Mouse (Mus musculus) midbrain, postnatal 0 days (tissue): ENCODE results near the gene Xylt1. TPM values are rescaled to one million over a fixed set of nuclear protein-coding genes. Genes with fewer than 3 reads are reported as not detected.

Experiments
- ATAC-seq: fragments of 200-750 bp; cut with Nextera tagmentation; 2 replicates; pipeline ENCODE4 v1.8.0; 2017; ENCODE audit warnings: moderate number of reproducible peaks, mild to moderate bottlenecking, moderate TSS enrichment, moderate library complexity; ENCODE audit not compliant: low FRiP score
- DNase-seq: peaks from one replicate; pipeline ENCODE4 v3.0.0-alpha.2; 2015; ENCODE audit warnings: low spot score
- H3K27ac ChIP-seq: fragments of 300-500 bp; sonication (generic); 2 replicates; pipeline ENCODE4 v1.5.1; 2014; ENCODE audit warnings: low read depth, mild to moderate bottlenecking, low read length, mixed read lengths
- H3K27me3 ChIP-seq: fragments of 300-500 bp; sonication (generic); 2 replicates; pipeline ENCODE4 v1.6.1; 2014; ENCODE audit warnings: low read length, control low read depth, mixed read lengths; ENCODE audit not compliant: insufficient read depth
- H3K36me3 ChIP-seq: fragments of 300-500 bp; sonication (generic); 2 replicates; pipeline ENCODE4 v1.6.1; 2014; ENCODE audit warnings: low read length, control low read depth, mixed read lengths; ENCODE audit not compliant: insufficient read depth
- H3K4me1 ChIP-seq: fragments of 300-500 bp; sonication (generic); 2 replicates; pipeline ENCODE4 v1.6.1; 2014; ENCODE audit warnings: mild to moderate bottlenecking, control low read depth, antibody characterized with exemption, low read length, mixed read lengths; ENCODE audit not compliant: insufficient read depth
- H3K4me2 ChIP-seq: fragments of 300-500 bp; sonication (generic); 2 replicates; pipeline ENCODE4 v1.6.1; 2014; ENCODE audit warnings: low read depth, mild to moderate bottlenecking, low read length, mixed read lengths; ENCODE audit not compliant: poor library complexity, severe bottlenecking
- H3K4me3 ChIP-seq: fragments of 300-500 bp; sonication (generic); 2 replicates; pipeline ENCODE4 v1.5.1; 2014; ENCODE audit warnings: low read depth, mild to moderate bottlenecking, low read length, moderate library complexity
- H3K9ac ChIP-seq: fragments of 300-500 bp; sonication (generic); replicated peaks from 2 replicates; pipeline ENCODE4 v1.6.1; 2014; ENCODE audit warnings: mild to moderate bottlenecking, low read length, moderate library complexity, mixed read lengths; ENCODE audit not compliant: poor library complexity, severe bottlenecking
- H3K9me3 ChIP-seq: fragments of 300-500 bp; sonication (generic); 2 replicates; pipeline ENCODE4 v1.6.1; 2016; ENCODE audit warnings: low read length, control low read depth
- CTCF ChIP-seq: IDR thresholded peaks from 2 replicates; pipeline ENCODE4 v1.5.1; 2016; ENCODE audit warnings: antibody characterized with exemption, mild to moderate bottlenecking
- WGBS: fragments of 180-500 bp; shearing (Covaris S2); extraction: QIAGEN DNeasy Blood & Tissue Kit; methylation state at CpG from one replicate; pipeline ENCODE4 v1.1.7; 2014; 5-methylcytosine and 5-hydroxymethylcytosine counted together
- polyA plus RNA-seq: library from polyadenylated mRNA; unstranded; fragments of >200 nt; fragmentation: Nextera tagmentation; extraction: Ambion mirVana; gene quantifications from 2 replicates; pipeline ENCODE4 v1.2.1, GENCODE M21; 2015
- total RNA-seq: library from RNA; depleted of rRNA; stranded (reverse); fragments of >200 nt; gene quantifications from 2 replicates; pipeline ENCODE4 v1.2.3, GENCODE M21; 2014

Xylt1 gene
- total and polyA plus RNA-seq, 2 experiments from 2014 or later = 2.5 to 16.4 TPM

DNA sequence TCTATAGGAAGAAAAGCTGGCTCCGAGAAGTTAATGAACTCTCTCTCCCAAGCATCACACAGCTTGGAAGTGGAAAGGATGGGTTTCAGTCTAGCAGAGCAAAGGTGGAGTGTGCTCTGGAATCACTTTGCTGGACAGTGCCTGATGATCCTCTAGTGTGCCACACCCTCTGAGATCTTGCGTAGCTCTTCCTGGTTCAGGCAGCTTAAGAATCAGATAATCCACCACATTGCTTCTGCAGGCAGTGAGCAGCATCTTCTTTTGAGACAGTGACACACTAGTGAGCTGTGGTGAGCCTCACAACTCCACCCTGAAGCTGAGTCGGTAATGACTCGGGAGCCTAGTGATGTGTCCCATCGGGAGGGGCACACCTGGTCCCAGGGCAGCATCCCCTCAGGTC, 159.2 kb downstream of the Xylt1 start:
- H3K9me3 ChIP-seq = no peaks in the 10 kb centered on the region
- TF ChIP-seq CTCF = no peak
- DNase-seq = no peak
- H3K36me3 ChIP-seq = no peaks in the 10 kb centered on the region
- H3K27ac ChIP-seq = no peak overlapping the region
- no peak for ATAC-seq
- no peak overlapping the region for H3K9ac ChIP-seq
- H3K4me1 ChIP-seq = no peaks in the 10 kb centered on the region
- H3K4me2 ChIP-seq = no peak overlapping the region
- WGBS = 78% methylated on average over 5 of the region's 5 CpGs
- H3K4me3 ChIP-seq = no peak overlapping the region
- H3K27me3 ChIP-seq = no peaks in the 10 kb centered on the region

DNA sequence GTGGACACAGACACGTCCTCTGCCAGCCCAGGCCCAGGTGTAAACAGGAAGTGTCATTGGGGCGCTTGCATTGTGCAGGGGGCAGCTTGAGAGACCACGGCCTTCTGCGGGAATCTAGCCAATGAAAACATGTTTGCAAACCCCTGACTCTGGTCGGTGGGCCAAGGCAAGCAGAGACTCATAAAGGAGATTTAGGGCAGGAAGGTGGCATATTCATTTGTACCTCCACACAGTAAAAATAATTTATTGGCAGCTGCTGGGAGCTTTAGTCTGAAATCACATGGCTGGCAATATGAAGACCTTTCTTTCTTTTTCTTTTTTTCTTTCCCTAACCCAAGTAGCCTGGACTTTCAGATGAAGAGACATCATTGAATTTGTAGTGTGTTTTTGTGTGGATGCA, 159.6 kb downstream of the Xylt1 start:
- no peaks in the 10 kb centered on the region for H3K36me3 ChIP-seq
- ATAC-seq (no peak), DNase-seq (no peak)
- H3K27me3 ChIP-seq = no peaks in the 10 kb centered on the region
- no peak overlapping the region for H3K27ac ChIP-seq
- H3K4me1 ChIP-seq = no peaks in the 10 kb centered on the region
- H3K9ac ChIP-seq = no peak overlapping the region
- H3K9me3 ChIP-seq = no peaks in the 10 kb centered on the region
- 61% methylated on average over 5 of the region's 5 CpGs for WGBS
- H3K4me2 ChIP-seq = no peak overlapping the region
- no peak overlapping the region for H3K4me3 ChIP-seq
- TF ChIP-seq CTCF = no peak

DNA sequence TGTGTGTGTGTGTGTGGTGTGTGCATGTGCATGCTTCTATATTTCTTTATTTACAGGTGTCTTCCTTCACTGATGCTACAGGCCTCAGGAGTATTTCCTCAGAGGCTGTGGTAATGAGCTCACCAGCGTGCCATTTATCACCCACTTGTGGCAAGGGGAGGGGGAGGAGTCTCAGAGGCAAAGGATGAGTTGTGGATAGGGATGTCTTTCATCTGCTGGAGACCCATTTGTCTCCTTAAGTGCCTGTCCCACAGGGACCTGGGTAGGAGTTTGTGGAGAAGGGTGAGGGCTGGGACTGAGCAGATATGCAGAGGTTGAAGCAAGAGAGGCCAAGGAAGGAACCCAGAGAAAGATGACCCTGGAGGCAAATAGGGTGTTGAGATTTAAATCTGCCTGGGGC, 160.3 kb downstream of the Xylt1 start:
- Histone ChIP-seq H3K4me2 (no peak overlapping the region), H3K4me3 (no peak overlapping the region), H3K9ac (no peak overlapping the region), H3K9me3 (no peaks in the 10 kb centered on the region), H3K27me3 (no peaks in the 10 kb centered on the region), H3K36me3 (no peaks in the 10 kb centered on the region), H3K4me1 (no peaks in the 10 kb centered on the region), H3K27ac (no peak overlapping the region)
- 63% methylated on average over 1 of the region's 1 CpGs for WGBS
- DNase-seq (no peak), ATAC-seq (no peak)
- no peak for TF ChIP-seq CTCF

DNA sequence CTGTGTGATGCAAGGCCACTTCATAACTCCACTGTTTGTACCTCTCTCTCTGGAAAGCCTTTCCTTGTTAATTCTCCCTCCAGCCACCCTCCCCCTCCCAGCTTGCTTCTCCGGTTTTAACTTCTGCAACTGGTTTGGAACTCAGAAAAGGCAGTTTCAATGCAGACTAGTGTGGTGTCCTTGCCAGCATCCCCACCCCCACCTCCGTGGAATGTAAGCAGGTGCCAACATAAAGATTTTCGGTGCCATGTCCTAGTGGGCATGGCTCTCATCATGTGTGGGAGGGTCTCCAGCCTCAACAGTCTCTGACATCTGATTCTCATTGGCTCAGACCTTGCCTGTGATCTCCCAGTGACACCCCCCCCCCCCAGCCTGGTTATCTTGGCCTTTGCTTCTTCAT, 160.9 kb downstream of the Xylt1 start:
- no peak overlapping the region for H3K9ac ChIP-seq
- no peaks in the 10 kb centered on the region for H3K4me1 ChIP-seq
- no peak for ATAC-seq
- no peaks in the 10 kb centered on the region for H3K27me3 ChIP-seq
- no peak for TF ChIP-seq CTCF
- DNase-seq = no peak
- H3K36me3 ChIP-seq = no peaks in the 10 kb centered on the region
- no peak overlapping the region for H3K4me2 ChIP-seq
- no peak overlapping the region for H3K27ac ChIP-seq
- H3K9me3 ChIP-seq = no peaks in the 10 kb centered on the region
- 72% methylated on average over 3 of the region's 3 CpGs for WGBS
- H3K4me3 ChIP-seq = no peak overlapping the region

DNA sequence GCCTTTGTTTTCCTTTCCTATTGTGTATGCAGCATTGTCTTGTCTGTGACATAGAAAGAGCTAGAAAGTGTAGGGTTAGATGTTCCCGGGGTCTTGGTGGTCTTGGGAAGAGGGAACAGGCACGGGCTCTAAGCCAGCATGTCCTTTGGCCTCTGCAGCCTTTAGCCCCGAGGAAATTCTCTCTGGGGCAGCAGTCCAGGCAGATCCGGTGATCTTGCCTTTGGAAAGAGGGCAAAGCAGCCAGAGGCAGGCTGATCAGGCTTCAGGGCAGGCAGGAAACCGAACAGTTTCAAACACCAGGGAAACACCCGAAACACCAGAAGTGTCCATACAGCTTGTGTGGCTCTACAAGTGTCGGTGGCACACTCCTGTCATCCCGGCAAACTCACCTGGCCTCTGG, 162.3 kb downstream of the Xylt1 start:
- Histone ChIP-seq H3K27ac (no peak overlapping the region), H3K4me3 (no peak overlapping the region), H3K36me3 (no peaks in the 10 kb centered on the region), H3K9ac (no peak overlapping the region), H3K27me3 (no peaks in the 10 kb centered on the region), H3K4me2 (no peak overlapping the region), H3K9me3 (no peaks in the 10 kb centered on the region), H3K4me1 (0 out of 2 replicates have a peak, but pooled peaks cover 5% of the 10 kb centered on the region)
- no peak for ATAC-seq
- WGBS = 53% methylated on average over 8 of the region's 8 CpGs
- no peak for DNase-seq
- no peak for TF ChIP-seq CTCF

DNA sequence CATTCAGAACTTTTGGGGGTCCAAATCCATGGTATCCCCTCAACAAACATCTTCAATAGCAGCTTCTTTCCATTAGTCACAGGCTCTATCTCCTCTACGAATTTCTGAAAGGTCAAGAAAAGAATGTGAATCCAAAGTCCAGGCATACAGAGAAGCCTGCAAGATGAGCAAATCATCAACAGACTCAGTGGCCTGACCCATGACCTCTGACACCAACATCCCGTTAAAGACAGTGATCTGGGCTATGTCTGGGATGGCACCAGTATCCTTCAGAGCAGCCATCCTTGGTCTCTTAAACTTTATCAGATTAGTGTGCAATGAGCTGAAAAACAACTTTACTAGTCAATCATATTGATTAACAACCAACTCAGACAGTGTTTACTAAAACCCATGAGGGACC, 163.3 kb downstream of the Xylt1 start:
- DNase-seq (no peak), ATAC-seq (no peak)
- no peak for TF ChIP-seq CTCF
- H3K4me1 ChIP-seq = 0 out of 2 replicates have a peak, but pooled peaks cover 5% of the 10 kb centered on the region
- no peak overlapping the region for H3K9ac ChIP-seq
- 39% methylated on average over 2 of the region's 2 CpGs for WGBS
- no peak overlapping the region for H3K27ac ChIP-seq
- H3K27me3 ChIP-seq = no peaks in the 10 kb centered on the region
- no peak overlapping the region for H3K4me2 ChIP-seq
- H3K36me3 ChIP-seq = 0 out of 2 replicates have a peak, but pooled peaks cover 5% of the 10 kb centered on the region
- H3K4me3 ChIP-seq = no peak overlapping the region
- H3K9me3 ChIP-seq = no peaks in the 10 kb centered on the region
